Mouse (Mus musculus) heart, adult 8-10 months (tissue): Measurements from ENCODE around the gene H2-DMb2. TPM values are rescaled to one million over a fixed set of nuclear protein-coding genes. Genes with fewer than 3 reads are reported as not detected.
"Not testable (repeated sequence)": the region's sequence is repeated elsewhere in the genome, so short reads cannot be mapped to it uniquely, and the experiment has no call there.

Experiments used
- DNase-seq: peaks from one replicate; pipeline ENCODE4 v3.0.0; 2022; ENCODE audit warnings: low spot score
- total RNA-seq, 4 experiments: library from RNA; stranded (reverse); gene quantifications; 2 replicates each; pipeline ENCODE4 v1.2.4; 2022

H2-DMb2 gene
- total RNA-seq, 4 experiments from 2014 or later: 0.65 to 1.1 (median 0.97) TPM

DNA sequence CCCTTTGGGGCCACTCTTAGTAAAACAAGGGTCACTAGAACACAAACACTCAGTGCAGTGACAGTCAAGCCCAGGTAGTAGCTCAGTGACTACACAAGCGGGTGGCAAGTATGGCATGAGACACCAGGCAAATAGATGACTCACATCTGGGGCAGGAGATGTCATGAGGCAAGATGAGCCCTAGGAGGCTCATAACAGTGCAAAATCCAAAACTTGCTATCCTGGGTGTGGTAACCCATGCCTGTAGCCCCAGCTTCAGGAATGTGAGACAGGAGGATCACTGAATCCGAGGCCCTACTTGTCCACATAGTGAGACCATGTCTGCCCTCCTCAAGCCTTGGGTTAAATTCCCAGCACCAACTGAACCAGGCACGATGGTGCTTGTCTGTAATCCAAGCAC lies 8.7 kb upstream of the H2-DMb2 start:
- DNase-seq: no peak

GRCm38 (mm10) chr17:34135297-34136224 lies 7.5 kb upstream of the H2-DMb2 start:
- peak; percentile 100 for DNase-seq

GRCm38 (mm10) chr17:34137601-34138000 lies 5.5 kb upstream of the H2-DMb2 start:
- DNase-seq: no peak

- DNase-seq: no peak
Observed at GRCm38 (mm10) chr17:34138655-34139054, 4.5 kb upstream of the H2-DMb2 start.

DNA sequence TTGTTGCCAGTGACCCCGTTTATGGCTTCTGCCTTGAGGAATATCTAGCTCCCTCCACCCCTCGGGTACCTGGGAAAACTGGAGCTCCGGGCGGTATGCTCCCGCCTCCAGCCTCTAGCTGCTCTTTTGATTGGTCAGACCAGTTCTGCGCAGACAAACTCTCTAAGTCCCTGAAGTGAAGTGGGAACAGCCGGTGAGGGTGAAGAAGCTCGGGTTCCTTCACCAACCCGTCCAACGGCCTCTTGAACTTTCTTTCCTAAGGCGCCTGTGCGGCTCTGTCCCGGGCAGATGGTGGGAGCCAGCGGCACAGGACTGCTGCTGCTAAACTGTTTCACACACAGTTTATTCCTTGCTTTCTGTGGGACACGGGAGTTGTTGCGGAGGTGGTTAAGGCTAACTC lies 3.7 kb upstream of the H2-DMb2 start:
- no peak for DNase-seq

GRCm38 (mm10) chr17:34140240-34140639 lies 2.9 kb upstream of the H2-DMb2 start:
- DNase-seq: no peak

DNA sequence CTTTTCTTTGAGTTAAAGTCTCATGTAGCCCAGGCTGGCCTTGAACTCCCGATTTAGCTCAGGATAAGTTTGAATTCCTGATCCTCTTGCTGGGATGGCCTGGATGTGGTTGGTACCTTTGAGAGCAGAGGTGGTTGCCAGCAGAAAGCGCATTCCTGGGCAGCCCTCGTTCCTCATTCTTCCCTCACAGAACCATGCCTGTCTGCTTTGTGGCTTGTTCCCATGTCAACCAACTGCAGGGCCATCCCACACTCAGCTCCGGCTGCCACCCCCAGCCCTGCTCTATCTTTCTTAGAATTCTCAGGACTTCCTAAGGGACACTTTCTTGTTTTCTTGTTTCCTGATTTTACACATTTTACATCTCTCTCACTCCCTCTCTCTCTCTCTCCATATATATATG lies 1.7 kb upstream of the H2-DMb2 start:
- DNase-seq: no peak

DNA sequence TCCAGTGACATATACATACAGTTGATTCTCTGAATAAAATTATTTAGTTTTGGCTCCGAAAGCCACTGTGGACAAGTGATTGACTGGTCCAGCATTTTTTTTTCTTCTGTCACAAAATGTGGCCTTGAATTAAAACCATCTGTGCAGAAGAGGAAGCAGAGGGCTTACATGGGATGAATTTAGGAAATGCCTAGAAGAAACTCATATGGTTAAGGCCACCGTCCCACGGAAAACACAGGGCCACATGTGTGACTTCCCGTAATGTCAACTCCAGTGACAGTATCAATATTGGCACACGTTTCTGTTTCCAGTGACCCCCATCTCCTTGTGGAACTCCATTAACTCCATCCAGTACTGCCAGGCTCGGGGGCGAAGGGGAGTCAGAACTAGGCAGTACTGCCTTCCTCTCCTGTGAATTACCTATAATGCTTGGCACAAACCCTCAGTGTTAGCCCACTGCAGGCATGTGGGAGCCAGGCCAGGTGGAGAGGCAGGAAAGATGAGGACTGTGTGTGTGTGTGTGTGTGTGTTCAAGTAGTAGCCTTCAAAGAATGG lies 574 bp upstream of the H2-DMb2 start:
- DNase-seq: no peak

DNA sequence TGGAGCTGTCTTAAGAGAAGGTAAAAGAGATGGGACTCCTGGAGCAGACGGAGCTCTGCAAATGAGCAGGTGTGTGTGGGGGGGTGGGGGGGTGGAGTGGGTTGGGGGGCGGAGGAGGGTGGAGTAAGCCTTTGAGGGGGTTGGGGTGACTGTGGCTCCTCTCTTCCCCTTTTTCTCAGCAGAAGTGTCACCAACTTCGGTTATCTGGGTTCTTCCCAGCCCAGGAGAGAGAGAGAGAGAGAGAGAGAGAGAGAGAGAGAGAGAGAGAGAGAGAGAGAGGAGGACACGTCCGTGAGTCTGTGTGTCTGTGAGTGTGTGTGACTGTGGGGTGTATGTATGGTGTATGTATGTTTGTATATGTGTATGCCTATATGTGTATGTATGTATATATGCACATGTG lies 354 bp downstream of the H2-DMb2 start:
- no peak for DNase-seq

DNA sequence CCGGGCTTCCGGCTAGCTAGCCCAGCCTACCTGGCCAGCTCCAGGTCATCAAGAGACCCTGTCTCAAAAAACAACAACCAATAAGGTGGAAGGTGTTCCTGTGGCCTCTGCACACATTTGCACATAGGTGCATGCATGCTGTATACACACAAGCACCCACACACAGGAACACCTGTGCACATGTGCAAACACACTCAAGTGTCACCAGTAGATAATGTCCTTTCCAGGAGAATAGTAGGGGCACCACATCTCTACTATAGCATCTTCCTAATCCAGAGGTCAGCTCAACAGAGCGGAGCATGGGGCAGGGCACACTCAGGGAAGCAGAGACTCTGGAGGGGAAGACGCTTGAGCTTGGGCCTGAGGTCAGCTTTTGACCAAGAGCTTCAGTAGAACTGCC lies 1.1 kb downstream of the H2-DMb2 start:
- DNase-seq: not testable (repeated sequence)

- no peak for DNase-seq
Observed at GRCm38 (mm10) chr17:34144960-34145371, 1.9 kb downstream of the H2-DMb2 start.

- DNase-seq: peak; percentile 62
Observed at GRCm38 (mm10) chr17:34152923-34153322, 9.8 kb downstream of the H2-DMb2 start, which contains the start of gene H2-DMb1. TSS of gene H2-DMb1 (plus strand) at chr17:34153072.

GRCm38 (mm10) chr17:34155534-34155933 lies 12.4 kb downstream of the H2-DMb2 start:
- no peak for DNase-seq

DNA sequence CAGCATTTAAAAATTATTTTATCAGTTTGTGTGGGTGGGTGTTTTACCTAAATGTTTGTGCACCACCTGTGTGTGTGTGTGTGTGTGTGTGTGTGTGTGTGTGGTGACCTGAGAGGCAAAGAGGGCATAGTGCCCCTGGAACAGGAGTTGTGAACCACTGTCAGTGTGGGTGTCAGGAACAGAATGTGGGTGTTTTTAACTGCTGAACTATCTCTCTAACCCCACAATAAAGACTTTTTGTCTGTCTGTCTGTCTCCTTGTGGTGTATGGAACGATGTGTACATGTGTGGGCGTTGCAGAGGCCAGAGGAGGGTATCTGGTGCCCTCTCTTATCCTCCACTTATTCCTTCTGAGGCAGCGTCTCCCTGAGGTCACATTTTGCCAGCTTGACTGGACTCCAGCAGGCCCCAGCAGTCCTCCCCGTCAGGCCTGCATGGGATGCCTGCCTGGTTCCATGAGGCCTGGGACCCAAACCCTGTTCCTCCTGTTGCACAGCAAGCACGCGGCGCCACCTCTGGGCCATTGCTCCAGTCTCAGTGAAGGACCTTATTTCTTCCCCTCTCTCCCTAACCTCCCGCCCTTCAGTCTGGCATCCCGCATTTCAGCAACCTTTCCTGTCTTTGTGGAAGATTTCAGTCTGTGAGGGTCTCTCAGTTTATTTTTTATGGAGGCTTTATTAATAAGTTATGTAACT lies 21.2 kb downstream of the H2-DMb2 start:
- no peak for DNase-seq

GRCm38 (mm10) chr17:34165033-34165730 lies 22.1 kb downstream of the H2-DMb2 start:
- DNase-seq: no peak

GRCm38 (mm10) chr17:34169279-34169678 lies 26.2 kb downstream of the H2-DMb2 start:
- DNase-seq: peak; percentile 49

DNA sequence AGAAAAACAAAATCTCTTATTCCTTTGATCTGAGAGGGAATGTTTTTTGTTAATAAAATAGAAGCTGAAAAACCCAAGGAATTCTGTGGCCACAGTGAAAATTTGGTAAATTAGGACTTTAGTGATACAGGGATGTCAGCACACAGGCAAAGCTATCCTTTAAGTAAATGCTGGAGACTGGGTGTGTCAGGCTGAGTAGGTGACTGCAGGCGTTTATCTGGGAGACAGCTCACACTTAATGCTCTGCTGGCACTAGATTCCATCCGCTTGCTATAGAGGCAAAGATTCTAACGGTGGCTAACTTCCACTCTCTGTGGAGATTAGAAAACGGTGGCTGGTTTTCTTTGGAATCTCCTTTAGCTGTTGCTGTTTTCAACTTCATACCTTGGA lies 27.4 kb downstream of the H2-DMb2 start:
- DNase-seq: no peak

GRCm38 (mm10) chr17:34170877-34171498 lies 27.9 kb downstream of the H2-DMb2 start:
- DNase-seq: peak; percentile 82

GRCm38 (mm10) chr17:34172528-34172927 lies 29.4 kb downstream of the H2-DMb2 start:
- DNase-seq: no peak

GRCm38 (mm10) chr17:34174075-34174474 lies 31.0 kb downstream of the H2-DMb2 start:
- no peak for DNase-seq

GRCm38 (mm10) chr17:34177179-34177578 lies 34.1 kb downstream of the H2-DMb2 start:
- DNase-seq: no peak
